Mouse (Mus musculus) mature B cell (primary cell): ENCODE data around the gene Sap30bp.

ENCODE experiments used
- in situ Hi-C: fragments of 300-500 bp; cut with MboI; formaldehyde crosslinking; loops from 2 replicates; pipeline ENCODE4 v1.14.3; 2019

The Sap30bp gene

GRCm38 (mm10) chr11:115933108-115933746 lies at the start of gene Sap30bp, which contains the start of gene Recql5:
Gene Sap30bp, plus strand, starts transcription at chr11:115933282.
Gene Recql5, minus strand, starts transcription at chr11:115933477.
- in situ Hi-C loops, result loop anchor here (5.0 kb wide), 1 partner anchor 74 kb away; no protein-coding TSS in a partner anchor

GRCm38 (mm10) chr11:115884361-115884760 lies 48.7 kb upstream of the Sap30bp start:
- in situ Hi-C loops, result no loop called here

GRCm38 (mm10) chr11:115885281-115885680 lies 47.8 kb upstream of the Sap30bp start:
- in situ Hi-C loops, result no loop called here

GRCm38 (mm10) chr11:115886446-115886845 lies 46.6 kb upstream of the Sap30bp start:
- in situ Hi-C loops, result no loop called here

GRCm38 (mm10) chr11:115888020-115888419 lies 45.1 kb upstream of the Sap30bp start:
- in situ Hi-C loops, result no loop called here

GRCm38 (mm10) chr11:115889159-115889558 lies 43.9 kb upstream of the Sap30bp start:
- in situ Hi-C loops, result no loop called here

- in situ Hi-C loops, result no loop called here
Measured at GRCm38 (mm10) chr11:115892213-115892612, 40.9 kb upstream of the Sap30bp start.

- in situ Hi-C loops, result no loop called here
Measured at GRCm38 (mm10) chr11:115893071-115893470, 40.0 kb upstream of the Sap30bp start.

- in situ Hi-C loops, result no loop called here
Measured at GRCm38 (mm10) chr11:115894755-115895520, 38.1 kb upstream of the Sap30bp start.

- in situ Hi-C loops, result no loop called here
Measured at GRCm38 (mm10) chr11:115898446-115898845, 34.6 kb upstream of the Sap30bp start.

GRCm38 (mm10) chr11:115898886-115899285 lies 34.2 kb upstream of the Sap30bp start:
- in situ Hi-C loops, result no loop called here

GRCm38 (mm10) chr11:115899486-115900266 lies 33.4 kb upstream of the Sap30bp start, which contains the start of gene Smim5:
Gene Smim5, plus strand, starts transcription at chr11:115899966.
- in situ Hi-C loops, result no loop called here

- in situ Hi-C loops, result no loop called here
Measured at GRCm38 (mm10) chr11:115900561-115901337, 32.3 kb upstream of the Sap30bp start.

- in situ Hi-C loops, result no loop called here
Measured at GRCm38 (mm10) chr11:115901338-115902161, 31.5 kb upstream of the Sap30bp start.

- in situ Hi-C loops, result no loop called here
Measured at GRCm38 (mm10) chr11:115902177-115902576, 30.9 kb upstream of the Sap30bp start.

GRCm38 (mm10) chr11:115902831-115903230 lies 30.3 kb upstream of the Sap30bp start:
- in situ Hi-C loops, result no loop called here

GRCm38 (mm10) chr11:115903384-115904230 lies 29.5 kb upstream of the Sap30bp start:
- in situ Hi-C loops, result no loop called here

GRCm38 (mm10) chr11:115904231-115904955 lies 28.7 kb upstream of the Sap30bp start:
- in situ Hi-C loops, result no loop called here
